Mouse (Mus musculus) neural tube, embryonic 15.5 days (tissue): ENCODE measurements at regions not wholly inside any gene's neighbourhood (a gene's known extent, or its start where the extent isn't known, plus 50 kb on each side); places are given as distances from the start of the nearest gene placed in this dataset.
"Not testable (repeated sequence)": the region's sequence is repeated elsewhere in the genome, so short reads cannot be mapped to it uniquely, and the experiment has no call there.

Experiments used
- ATAC-seq: fragments of 200-750 bp; cut with Nextera tagmentation; 2 replicates; pipeline ENCODE4 v1.8.0; 2017; ENCODE audit warnings: mild to moderate bottlenecking, moderate TSS enrichment, moderate library complexity; ENCODE audit not compliant: low FRiP score
- H3K27ac ChIP-seq: fragments of 300-500 bp; sonication (generic); replicated peaks from 2 replicates; pipeline ENCODE4 v1.5.1; 2015; ENCODE audit warnings: mild to moderate bottlenecking, inconsistent platforms
- H3K27me3 ChIP-seq: fragments of 300-500 bp; sonication (generic); replicated peaks from 2 replicates; pipeline ENCODE4 v1.6.1; 2015; ENCODE audit warnings: inconsistent platforms
- H3K36me3 ChIP-seq: fragments of 300-500 bp; sonication (generic); 2 replicates; pipeline ENCODE4 v1.6.1; 2015; ENCODE audit warnings: inconsistent platforms
- H3K4me1 ChIP-seq: fragments of 300-500 bp; sonication (generic); 2 replicates; pipeline ENCODE4 v1.6.1; 2015; ENCODE audit warnings: inconsistent platforms
- H3K4me2 ChIP-seq: fragments of 300-500 bp; sonication (generic); 2 replicates; pipeline ENCODE4 v1.6.1; 2015; ENCODE audit warnings: inconsistent platforms, mild to moderate bottlenecking, moderate library complexity
- H3K4me3 ChIP-seq: fragments of 300-500 bp; sonication (generic); replicated peaks from 2 replicates; pipeline ENCODE4 v1.5.1; 2015; ENCODE audit warnings: mild to moderate bottlenecking, inconsistent platforms
- H3K9ac ChIP-seq: fragments of 300-500 bp; sonication (generic); replicated peaks from 2 replicates; pipeline ENCODE4 v1.6.1; 2015; ENCODE audit warnings: mild to moderate bottlenecking, inconsistent platforms
- H3K9me3 ChIP-seq: fragments of 300-500 bp; sonication (generic); replicated peaks from 2 replicates; pipeline ENCODE4 v1.6.1; 2016; ENCODE audit warnings: inconsistent platforms
- WGBS: fragments of 180-500 bp; shearing (Covaris S2); methylation state at CpG from one replicate; pipeline ENCODE4 v1.1.7; 2015; ENCODE audit warnings: mixed read lengths; 5-methylcytosine and 5-hydroxymethylcytosine counted together

DNA sequence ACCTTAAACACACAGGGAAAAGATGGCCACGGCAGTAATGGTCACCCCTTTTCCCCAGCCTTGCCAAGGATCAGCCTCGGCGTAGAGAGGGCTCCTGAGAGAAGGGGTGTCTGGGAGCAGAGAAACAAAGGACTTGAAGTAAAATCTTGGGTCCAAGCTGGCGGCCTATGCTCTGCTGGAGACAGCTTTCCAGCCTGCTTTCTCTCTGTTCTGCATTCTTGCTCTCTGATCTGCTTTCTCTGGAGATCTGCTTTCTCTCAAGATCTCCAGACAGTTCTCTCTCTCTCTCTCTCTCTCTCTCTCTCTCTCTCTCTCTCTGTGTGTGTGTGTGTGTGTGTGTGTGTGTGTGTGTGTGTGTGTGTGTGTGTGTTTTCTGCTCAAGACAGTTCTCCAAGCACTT, 140.3 kb downstream of the Sptssa start:
- not testable (repeated sequence) for H3K36me3 ChIP-seq, H3K9ac ChIP-seq, H3K27ac ChIP-seq, H3K9me3 ChIP-seq, H3K27me3 ChIP-seq, H3K4me2 ChIP-seq, H3K4me1 ChIP-seq, H3K4me3 ChIP-seq, ATAC-seq
- 79% methylated on average over 4 of the region's 4 CpGs for WGBS

DNA sequence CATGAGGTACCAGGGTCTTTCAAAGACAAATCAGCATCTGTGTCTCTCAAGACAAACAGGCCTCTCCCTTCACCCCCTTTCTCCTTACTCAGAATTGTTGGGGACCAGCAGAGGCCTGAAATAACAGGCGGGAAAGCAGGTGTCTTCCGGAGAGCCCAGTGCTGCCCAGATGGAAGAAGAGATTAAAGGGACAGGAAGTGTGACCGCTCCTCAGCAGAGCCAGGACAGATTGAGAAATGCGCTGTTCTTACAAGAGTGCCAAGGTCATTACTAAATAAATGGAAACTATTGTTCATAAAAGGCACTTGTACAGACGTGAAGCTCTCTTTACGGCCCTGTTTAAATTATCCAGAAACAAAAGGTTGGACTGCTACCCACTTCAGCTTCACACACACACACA, 146.5 kb downstream of the Sptssa start:
- WGBS = 16% methylated on average over 6 of the region's 6 CpGs
- H3K4me2 ChIP-seq = no peak overlapping the region
- H3K4me1 ChIP-seq = no peaks in the 10 kb centered on the region
- no peak overlapping the region for H3K4me3 ChIP-seq
- H3K27ac ChIP-seq = no peak overlapping the region
- no peak overlapping the region for H3K9ac ChIP-seq
- H3K9me3 ChIP-seq = no peaks in the 10 kb centered on the region
- ATAC-seq = no peak
- no peaks in the 10 kb centered on the region for H3K36me3 ChIP-seq
- H3K27me3 ChIP-seq = no peaks in the 10 kb centered on the region

DNA sequence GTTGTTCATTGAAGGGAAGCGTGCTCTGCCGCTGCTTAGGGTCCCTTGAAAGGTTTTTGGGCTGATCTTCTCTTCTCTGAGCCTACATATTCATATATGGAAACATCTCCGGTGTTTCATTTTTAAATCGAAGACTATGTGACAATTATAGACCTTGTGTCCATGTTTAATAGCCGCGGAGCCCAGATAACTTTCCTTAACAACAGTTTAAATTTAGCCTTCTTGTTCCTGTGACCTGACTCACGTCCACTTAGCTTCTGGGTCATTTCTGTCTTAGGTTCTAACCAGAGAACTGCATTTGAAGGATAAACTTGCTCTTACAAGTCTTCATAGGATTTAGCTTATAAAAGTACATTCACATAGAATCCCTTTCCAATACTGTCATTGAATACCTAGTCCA, 153.6 kb downstream of the Sptssa start:
- no peak overlapping the region for H3K4me3 ChIP-seq
- no peaks in the 10 kb centered on the region for H3K36me3 ChIP-seq
- H3K9me3 ChIP-seq = no peaks in the 10 kb centered on the region
- H3K4me1 ChIP-seq = no peaks in the 10 kb centered on the region
- ATAC-seq = no peak
- H3K27ac ChIP-seq = no peak overlapping the region
- WGBS = 93% methylated on average over 7 of the region's 7 CpGs
- H3K9ac ChIP-seq = no peak overlapping the region
- no peaks in the 10 kb centered on the region for H3K27me3 ChIP-seq
- H3K4me2 ChIP-seq = no peak overlapping the region

DNA sequence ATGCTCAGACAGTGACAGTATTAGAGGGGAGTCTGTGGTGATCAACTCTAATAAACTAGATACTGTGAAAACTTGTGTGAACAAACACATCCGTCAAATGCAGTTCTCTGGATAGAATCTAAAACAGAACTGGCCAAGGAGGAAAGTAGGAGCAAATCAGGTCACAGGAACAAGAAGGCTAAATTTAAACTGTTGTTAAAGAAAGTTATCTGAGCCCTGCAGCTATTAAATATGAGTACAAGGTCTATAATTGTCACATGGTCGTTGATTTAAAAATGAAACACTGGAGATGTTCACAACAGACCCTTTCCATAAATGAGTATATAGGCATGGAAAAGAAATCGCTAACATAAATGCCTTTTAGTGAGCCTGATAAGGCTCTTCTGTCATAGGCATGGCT, 156.4 kb downstream of the Sptssa start:
- WGBS = 82% methylated on average over 3 of the region's 3 CpGs
- no peaks in the 10 kb centered on the region for H3K27me3 ChIP-seq
- no peak for ATAC-seq
- H3K9ac ChIP-seq = no peak overlapping the region
- no peak overlapping the region for H3K4me2 ChIP-seq
- H3K27ac ChIP-seq = no peak overlapping the region
- no peaks in the 10 kb centered on the region for H3K4me1 ChIP-seq
- no peaks in the 10 kb centered on the region for H3K9me3 ChIP-seq
- no peaks in the 10 kb centered on the region for H3K36me3 ChIP-seq
- H3K4me3 ChIP-seq = no peak overlapping the region

DNA sequence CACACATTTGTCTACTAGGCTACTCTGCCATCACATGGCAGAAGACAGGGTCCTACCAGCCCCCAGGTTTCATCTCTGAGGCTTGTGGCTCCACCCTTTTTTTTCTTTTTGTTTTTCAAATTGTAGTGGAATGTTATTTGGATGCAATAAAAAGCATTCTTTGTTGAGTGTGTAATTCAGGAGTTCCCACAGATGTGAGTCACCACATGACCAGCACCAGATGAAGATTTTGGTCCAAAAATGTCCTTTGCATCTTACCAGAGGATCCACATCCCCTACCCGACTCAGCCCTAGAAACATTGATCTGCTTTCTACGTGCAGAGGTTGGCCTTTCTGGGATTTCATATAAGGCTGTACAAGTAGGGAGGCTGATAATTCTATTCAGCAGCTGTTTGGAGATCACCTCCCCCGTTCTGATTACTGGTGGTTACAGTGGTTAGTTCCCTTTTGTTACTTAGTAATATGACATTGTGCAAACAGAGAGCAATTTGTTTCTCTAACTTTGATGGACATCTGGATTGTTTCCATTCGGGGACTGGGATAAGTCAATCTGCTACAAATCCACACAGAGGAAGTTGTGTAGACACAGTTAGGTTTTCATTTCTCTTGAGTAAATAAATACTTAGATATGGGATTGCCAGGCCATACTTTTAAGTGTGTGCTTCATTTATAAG, 160.5 kb downstream of the Sptssa start:
- Histone ChIP-seq H3K27ac (no peak overlapping the region), H3K9ac (no peak overlapping the region), H3K27me3 (peaks cover 7% of the 10 kb centered on the region), H3K4me1 (0 out of 2 replicates have a peak, but pooled peaks cover 3% of the 10 kb centered on the region), H3K4me2 (no peak overlapping the region), H3K9me3 (no peaks in the 10 kb centered on the region), H3K36me3 (no peaks in the 10 kb centered on the region), H3K4me3 (no peak overlapping the region)
- WGBS = 72% methylated on average over 4 of the region's 4 CpGs
- no peak for ATAC-seq

DNA sequence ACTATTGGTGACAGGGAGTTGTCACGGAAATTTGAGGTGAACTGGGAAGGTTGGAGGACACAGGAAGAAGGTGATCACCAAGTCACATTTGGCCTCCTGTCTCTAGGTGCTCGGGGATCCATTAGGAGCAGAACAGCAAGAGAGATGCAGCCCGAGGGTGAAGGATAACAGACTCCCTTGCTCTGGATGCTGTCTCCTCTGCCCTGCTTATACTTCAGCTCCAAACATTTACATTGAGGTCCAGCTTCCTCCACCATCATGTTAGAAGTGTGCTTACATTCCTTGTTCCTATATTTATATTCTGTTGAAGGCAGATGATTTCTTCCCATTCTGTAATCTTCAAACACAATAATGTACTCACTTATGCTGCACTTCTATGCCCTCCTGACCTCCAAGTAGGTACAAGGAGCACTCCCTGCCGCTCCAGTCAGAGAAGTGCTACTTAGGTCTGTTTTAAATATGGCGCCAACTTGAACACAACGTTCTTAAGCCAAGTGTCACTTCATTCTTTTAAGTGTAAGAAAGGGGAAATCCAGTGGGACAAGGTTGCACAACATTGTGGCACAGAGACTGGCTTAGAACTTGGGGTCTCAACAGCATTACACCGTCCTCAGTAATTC, 161.5 kb downstream of the Sptssa start:
- no peak overlapping the region for H3K4me3 ChIP-seq
- ATAC-seq = no peak
- H3K4me2 ChIP-seq = no peak overlapping the region
- WGBS = 92% methylated on average over 7 of the region's 7 CpGs
- H3K9ac ChIP-seq = no peak overlapping the region
- peaks cover 9% of the 10 kb centered on the region for H3K27me3 ChIP-seq
- no peaks in the 10 kb centered on the region for H3K9me3 ChIP-seq
- H3K36me3 ChIP-seq = no peaks in the 10 kb centered on the region
- no peak overlapping the region for H3K27ac ChIP-seq
- 0 out of 2 replicates have a peak, but pooled peaks cover 3% of the 10 kb centered on the region for H3K4me1 ChIP-seq

DNA sequence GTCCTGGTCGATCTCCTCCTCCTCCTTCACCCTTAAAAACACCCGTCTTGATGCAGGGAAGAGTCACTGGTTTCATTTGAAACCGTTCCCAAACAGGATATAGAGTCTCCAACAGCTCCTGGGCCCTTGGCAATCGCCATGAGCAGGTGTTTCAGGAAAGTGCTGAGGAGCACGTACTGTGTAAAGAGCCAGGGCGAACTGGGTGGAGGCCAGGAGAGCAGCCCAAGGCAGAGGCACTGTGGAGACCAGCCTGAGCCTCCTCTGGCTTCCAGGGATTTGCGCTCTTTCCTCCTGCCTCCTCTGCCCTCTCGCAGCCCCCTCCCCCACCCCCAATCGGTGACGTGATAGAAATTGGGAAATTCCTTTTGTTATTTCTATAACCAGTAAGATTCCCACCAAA, 163.6 kb downstream of the Sptssa start:
- H3K4me2 ChIP-seq = no peak overlapping the region
- H3K36me3 ChIP-seq = no peaks in the 10 kb centered on the region
- H3K4me3 ChIP-seq = no peak overlapping the region
- H3K9me3 ChIP-seq = no peaks in the 10 kb centered on the region
- WGBS = 53% methylated on average over 10 of the region's 10 CpGs
- ATAC-seq = no peak
- H3K27me3 ChIP-seq = peaks cover 9% of the 10 kb centered on the region
- H3K4me1 ChIP-seq = 0 out of 2 replicates have a peak, but pooled peaks cover 3% of the 10 kb centered on the region
- no peak overlapping the region for H3K9ac ChIP-seq
- H3K27ac ChIP-seq = no peak overlapping the region

DNA sequence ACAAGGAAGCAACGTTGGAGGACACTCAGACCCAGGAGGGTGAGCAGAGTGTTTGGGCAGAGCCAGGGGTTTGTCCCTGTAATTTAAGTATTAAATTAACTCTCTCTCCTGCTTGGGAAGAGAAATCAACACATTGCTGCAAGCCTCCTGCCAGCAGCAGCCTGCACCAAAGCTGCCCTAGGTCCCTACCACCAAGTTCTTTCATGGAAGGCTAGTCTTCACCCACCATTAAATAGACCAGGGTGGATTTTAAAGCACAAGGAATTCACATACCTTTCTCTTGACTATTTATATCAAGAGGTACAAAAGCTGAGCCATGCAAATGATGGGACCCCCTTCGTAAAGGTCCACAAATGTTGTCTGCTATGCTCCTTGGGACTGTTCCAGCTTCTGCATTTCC, 165.9 kb downstream of the Sptssa start:
- H3K27me3 ChIP-seq = peaks cover 9% of the 10 kb centered on the region
- no peak for ATAC-seq
- WGBS = 76% methylated on average over 2 of the region's 2 CpGs

DNA sequence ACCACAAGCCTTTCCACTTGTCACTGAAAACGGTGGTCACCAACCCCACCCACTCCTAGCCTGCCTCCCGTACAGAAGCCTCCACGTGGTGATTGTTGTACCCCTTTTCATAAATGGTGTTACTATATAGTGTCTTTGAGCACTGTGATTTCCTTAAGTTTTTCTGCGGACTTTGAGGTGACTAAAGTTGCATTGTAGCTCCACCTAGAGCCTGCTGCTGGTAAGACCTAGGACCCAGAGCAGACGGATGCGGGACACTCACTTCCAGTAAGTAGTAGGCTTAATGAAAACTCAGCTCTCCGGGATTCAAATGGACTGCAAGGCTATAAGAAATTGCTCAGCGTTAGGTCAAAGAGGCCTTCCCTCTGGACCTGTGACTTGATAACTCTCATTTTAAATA, 166.7 kb downstream of the Sptssa start:
- Histone ChIP-seq H3K9me3 (no peaks in the 10 kb centered on the region), H3K4me1 (0 out of 2 replicates have a peak, but pooled peaks cover 3% of the 10 kb centered on the region), H3K4me3 (no peak overlapping the region), H3K4me2 (no peak overlapping the region), H3K9ac (no peak overlapping the region), H3K36me3 (no peaks in the 10 kb centered on the region), H3K27me3 (peaks cover 9% of the 10 kb centered on the region), H3K27ac (no peak overlapping the region)
- ATAC-seq = peak; percentile 73; the same call in 1 of the 2 replicates
- WGBS = 5% methylated on average over 8 of the region's 8 CpGs

More for the DNA sequence above, 165.9 kb downstream of the Sptssa start:
- Histone ChIP-seq H3K36me3 (no peaks in the 10 kb centered on the region), H3K4me2 (no peak overlapping the region), H3K9ac (no peak overlapping the region), H3K4me1 (0 out of 2 replicates have a peak, but pooled peaks cover 3% of the 10 kb centered on the region), H3K9me3 (no peaks in the 10 kb centered on the region), H3K27ac (no peak overlapping the region), H3K4me3 (no peak overlapping the region)

DNA sequence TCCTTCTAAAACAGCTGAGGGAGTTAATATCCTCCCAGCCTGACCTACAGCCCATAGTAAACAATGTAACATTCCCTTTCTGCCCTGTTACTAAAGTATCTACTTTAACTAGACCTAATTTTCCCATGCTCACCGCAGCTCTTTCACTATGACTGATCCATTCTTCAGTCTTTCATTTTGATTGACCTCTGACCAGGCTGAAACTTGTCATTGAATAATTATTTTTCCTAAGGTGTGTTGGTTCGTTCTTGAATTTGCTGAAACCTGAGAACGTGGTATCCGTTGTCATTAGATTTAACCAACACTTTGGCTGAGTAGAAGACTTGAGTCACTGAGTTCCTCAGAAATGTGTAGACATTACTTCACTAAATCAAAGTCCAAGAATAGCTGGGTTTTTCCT, 168.7 kb downstream of the Sptssa start:
- no peak overlapping the region for H3K27ac ChIP-seq
- ATAC-seq = no peak
- 0 out of 2 replicates have a peak, but pooled peaks cover 3% of the 10 kb centered on the region for H3K4me1 ChIP-seq
- peaks cover 9% of the 10 kb centered on the region for H3K27me3 ChIP-seq
- H3K4me2 ChIP-seq = no peak overlapping the region
- no peak overlapping the region for H3K9ac ChIP-seq
- H3K36me3 ChIP-seq = no peaks in the 10 kb centered on the region
- no peak overlapping the region for H3K4me3 ChIP-seq
- WGBS = 92% methylated on average over 4 of the region's 4 CpGs
- H3K9me3 ChIP-seq = no peaks in the 10 kb centered on the region

DNA sequence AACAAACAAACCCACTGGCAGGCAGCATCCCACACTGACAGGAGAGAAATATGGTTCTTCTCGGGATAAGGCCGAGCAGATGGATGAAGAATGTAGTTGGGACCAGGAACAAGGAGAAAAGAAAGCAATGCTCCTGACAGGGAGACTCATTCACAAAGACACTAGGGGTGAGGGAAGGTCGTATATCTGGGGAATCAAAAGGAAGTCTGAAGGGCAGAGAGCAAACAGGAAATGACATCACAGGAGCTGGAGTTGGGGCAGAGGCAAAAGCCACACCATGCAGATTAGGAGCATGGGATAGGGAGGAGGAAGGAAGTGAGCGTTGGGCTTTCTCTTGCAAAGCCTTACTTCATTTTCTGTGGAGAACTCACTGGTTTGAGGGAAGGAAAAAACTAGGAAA, 174.4 kb downstream of the Sptssa start:
- 42% methylated on average over 4 of the region's 4 CpGs for WGBS
- H3K27ac ChIP-seq = no peak overlapping the region
- no peak overlapping the region for H3K4me2 ChIP-seq
- no peaks in the 10 kb centered on the region for H3K4me1 ChIP-seq
- no peaks in the 10 kb centered on the region for H3K36me3 ChIP-seq
- H3K27me3 ChIP-seq = no peaks in the 10 kb centered on the region
- no peaks in the 10 kb centered on the region for H3K9me3 ChIP-seq
- no peak overlapping the region for H3K9ac ChIP-seq
- no peak for ATAC-seq
- H3K4me3 ChIP-seq = no peak overlapping the region

DNA sequence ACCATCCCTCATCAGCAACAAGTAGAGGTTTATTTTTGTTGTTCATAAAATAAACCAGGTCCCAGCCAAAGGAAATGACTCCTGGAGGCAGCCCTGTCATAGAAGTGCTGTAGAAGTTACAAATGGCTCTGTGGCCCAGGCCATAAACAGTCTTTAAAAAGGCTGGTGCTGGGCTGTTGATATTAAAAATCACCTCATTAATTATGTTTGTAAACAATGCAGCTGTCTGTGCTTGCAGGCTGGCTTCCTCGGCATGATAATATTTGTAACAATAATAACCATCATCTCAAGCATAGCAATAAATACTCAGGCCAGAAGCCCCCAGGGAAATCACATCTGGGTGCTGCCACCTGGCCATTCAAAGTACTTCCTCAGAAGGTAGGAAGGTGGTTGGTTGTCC, 176.5 kb downstream of the Sptssa start:
- Histone ChIP-seq H3K27me3 (no peaks in the 10 kb centered on the region), H3K9me3 (no peaks in the 10 kb centered on the region), H3K27ac (no peak overlapping the region), H3K4me2 (no peak overlapping the region), H3K4me3 (no peak overlapping the region), H3K9ac (no peak overlapping the region), H3K4me1 (no peaks in the 10 kb centered on the region), H3K36me3 (no peaks in the 10 kb centered on the region)
- 30% methylated on average over 1 of the region's 1 CpGs for WGBS
- ATAC-seq = no peak
